Mouse (Mus musculus): ENCODE measurements around the gene Cklf. TPM values are rescaled to one million over a fixed set of nuclear protein-coding genes. Genes with fewer than 3 reads are reported as not detected.
A peak's percentile ranks its signal among the peaks of the same experiment; 100 is the strongest.
"Not testable (repeated sequence)": the region's sequence is repeated elsewhere in the genome, so short reads cannot be mapped to it uniquely, and the experiment has no call there.

Gene Cklf
- 63.6 and 75.7 TPM in 2 replicates for total RNA-seq (2021)
- long read RNA-seq, experiment 1, transcript Cklf-201 (4 exons, 667 nt) = major isoform, 62 of 67 reads
- long read RNA-seq, experiment 1, partial matches to known transcripts = 2 of 67 reads
- long read RNA-seq, experiment 1, other reads (novel, unspliced or antisense) = 2 of 67 reads
- long read RNA-seq, experiment 2, transcript Cklf-201 (4 exons, 667 nt) = major isoform, 60 of 65 reads
- long read RNA-seq, experiment 2, partial matches to known transcripts = 0 of 65 reads
- long read RNA-seq, experiment 2, other reads (novel, unspliced or antisense) = 3 of 65 reads

DNA sequence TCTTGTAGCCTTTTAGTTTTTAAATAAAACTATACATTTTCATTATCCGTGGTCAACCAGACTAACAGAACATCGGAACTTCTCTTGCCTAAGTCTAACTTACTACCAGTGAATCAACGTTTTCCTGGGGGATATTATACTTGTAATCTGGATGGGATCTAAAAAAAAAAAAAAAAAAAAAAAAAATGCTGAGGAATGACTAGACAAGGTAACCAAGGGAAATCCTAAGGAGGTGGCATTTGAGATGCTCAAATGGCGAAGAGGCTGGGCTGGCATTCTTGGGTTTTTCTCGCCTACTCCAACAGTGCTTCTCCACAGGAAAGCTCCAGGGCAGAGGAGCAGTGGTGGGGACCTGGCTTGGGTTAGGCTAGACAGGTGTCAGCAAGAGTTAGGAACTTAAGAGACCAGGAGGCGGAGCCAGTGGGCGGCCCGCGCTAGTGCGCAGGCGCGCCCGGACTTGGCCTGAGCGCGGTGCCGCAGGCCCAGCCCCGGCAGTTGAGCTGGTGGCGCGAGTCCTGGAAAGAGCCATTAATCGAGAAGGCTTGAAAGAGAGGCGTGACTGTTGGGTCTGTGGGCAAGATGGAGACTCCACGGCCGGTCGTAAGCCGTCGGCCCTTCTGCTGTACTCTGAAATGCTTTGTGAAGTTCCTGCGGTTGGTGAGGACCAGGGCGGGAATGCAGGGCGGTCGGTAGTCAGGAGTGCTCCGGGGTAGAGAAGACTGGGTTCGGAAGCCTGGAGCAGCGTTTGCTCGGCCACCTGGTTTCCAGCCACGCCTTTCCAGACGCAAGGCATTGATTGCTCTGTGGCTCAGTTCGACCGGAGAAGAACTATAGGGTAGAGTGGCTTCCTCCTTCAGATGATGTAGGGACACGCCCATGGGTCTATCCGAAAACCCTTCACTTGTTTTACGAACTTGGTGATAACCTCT is at the start of gene Cklf:
Gene Cklf (plus strand): TSS at position 423 of the 929 bp plus-strand sequence.
- peak; percentile 92 for DNase-seq

DNA sequence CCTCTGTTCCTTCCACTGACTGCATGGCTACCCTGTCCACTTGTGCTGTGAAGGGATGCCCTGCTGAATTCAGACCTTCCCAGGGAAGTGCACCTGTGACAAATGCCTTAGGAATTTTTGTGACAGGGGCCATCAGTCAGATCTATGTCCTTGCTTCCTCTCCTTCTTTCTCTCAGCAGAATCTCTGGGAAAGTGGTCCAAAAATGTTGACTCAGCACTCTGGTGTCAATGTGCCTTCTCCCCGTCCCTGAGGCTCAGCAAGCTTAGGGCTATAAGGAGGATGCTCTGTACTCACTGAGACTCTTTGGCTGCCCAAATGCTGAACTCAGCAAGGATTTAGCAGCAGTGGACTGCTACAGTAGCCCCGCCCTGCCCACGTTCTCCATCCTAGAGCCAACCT is 49.0 kb upstream of the Cklf start:
- no peak for DNase-seq

DNA sequence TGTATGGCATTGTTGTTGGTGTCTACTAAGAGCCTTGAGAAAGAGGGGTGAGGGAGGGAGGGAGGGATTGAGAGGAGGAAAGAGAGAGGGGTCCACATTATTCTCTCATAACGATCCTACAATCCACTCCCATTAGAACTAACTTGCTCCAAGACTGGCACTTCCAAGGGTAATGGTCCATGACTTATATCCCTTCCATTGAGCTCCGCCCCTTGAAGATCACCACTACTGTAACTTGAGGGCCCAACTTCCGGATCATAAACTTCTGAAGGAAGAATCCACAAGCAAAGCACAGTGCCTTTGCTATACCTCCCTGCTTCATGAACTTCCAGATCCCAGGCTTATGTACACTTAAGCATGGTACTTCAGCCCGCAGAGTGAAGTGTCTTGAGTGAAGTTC is 48.3 kb upstream of the Cklf start:
- DNase-seq = no peak

DNA sequence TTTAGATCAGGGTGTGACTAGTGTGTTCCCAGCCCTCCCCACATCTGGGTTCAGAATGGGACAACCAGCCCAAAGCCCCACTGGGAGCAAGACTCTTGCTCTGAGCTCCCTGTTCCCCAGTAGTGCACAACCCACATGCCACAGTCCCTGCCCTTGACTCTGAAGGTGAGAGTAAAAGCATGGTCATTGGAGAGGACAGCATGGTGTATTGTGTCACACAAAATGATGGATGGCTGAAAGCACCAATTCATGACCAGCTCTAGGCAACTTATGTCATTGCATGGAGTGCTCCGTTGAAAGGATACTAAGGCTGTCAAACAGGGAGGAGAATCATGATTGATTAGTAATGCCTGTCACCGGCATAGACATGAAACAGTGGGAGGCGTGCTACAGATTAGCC is 45.4 kb upstream of the Cklf start:
- peak; percentile 33 for DNase-seq

DNA sequence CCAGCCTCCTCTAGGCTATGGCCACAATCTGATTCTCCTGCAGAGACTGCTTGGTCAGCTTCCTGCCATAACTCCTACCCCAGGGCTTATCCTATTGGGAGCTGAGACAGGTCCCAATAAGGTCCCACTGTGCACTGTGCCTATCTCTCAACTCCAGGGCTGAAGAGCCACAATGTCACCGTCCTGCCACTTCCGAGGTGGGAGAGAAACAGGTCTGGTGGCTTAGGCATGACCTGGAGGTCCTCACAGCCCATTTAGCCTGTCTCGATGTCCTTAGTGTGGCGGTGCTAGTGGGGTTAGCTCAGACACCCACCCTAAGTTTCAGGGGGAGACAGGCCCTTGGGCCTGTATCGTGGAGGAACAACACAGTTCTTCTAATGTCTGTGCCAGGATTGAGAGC is 33.1 kb upstream of the Cklf start:
- no peak for DNase-seq

DNA sequence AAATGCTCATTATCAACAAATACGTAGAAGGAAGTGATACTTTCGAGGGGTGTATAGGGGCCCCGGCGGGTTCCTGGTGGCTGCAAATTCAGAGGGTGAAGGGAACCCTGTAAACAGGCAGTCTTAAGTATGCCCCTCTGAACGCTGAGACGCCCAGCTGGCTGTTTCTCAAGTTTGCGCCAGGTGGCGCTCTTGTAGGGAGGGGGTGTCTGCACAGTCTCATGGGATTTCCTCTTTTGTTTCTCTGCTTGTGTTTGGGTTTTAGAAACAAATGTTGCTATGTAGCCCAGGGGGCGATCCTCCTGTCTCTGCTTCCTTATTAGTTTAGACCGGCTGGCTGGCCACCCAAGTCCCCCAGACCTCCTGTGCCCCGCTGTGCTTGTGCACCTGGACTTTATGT is 31.6 kb upstream of the Cklf start:
- DNase-seq = peak; percentile 77

DNA sequence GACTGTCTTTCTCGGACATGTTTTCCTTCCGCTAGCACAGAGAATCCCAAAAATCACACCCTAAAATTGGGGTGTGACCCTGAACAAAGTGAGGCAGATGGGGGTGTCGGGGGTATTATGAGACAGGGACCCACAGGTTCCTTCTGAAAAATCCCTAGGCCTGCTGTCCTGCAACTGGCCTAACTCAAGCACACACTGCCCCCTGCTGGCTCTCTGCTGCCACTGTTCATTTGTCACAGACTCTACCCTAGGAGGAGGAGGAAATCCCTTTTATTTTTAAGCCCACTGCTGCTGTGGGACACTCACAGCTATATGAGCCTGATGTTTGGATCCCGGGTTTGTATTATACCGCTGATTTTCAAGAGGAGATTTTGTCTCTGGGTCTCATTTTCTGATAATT is 30.9 kb upstream of the Cklf start:
- peak; percentile 87 for DNase-seq

DNA sequence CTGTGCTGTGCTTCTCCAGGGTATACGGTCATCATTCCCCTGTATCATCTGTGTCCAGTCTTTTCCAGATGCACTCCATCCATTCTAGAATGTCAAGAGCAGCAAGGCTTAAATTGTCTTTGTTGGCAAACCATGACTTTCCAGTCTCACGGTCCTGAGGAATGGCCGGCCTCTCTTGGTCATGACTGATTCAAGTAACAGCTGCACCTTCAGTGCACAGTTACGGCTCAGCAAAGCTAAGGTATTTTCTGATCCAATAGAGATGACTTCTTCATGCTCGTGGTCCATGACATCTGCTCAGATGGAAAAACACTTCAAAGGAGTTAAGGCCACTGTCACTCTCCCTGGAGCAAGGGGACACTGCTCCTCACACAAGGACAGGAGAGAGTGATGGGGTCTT is 23.6 kb upstream of the Cklf start:
- no peak for DNase-seq

DNA sequence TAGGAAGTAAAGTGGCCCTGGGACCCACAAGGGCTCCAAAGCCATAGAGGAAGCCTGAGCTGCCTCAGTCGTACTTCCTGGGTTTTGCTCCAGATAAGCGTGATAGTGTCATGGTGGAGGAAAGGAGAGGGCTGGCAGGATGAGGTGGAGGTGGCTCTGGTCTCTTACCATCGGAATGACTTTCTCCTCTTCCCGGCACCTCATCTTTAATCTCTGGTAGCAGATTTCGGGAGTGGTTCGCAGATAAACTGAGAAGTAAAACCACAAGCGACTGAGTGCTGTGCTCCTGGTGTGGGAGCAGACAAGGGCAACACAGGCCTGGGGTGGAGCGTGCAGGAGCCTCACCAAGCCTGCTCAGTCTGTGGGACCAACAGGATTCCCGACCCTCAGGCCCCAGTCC is 20.3 kb upstream of the Cklf start:
- DNase-seq = peak; percentile 2

DNA sequence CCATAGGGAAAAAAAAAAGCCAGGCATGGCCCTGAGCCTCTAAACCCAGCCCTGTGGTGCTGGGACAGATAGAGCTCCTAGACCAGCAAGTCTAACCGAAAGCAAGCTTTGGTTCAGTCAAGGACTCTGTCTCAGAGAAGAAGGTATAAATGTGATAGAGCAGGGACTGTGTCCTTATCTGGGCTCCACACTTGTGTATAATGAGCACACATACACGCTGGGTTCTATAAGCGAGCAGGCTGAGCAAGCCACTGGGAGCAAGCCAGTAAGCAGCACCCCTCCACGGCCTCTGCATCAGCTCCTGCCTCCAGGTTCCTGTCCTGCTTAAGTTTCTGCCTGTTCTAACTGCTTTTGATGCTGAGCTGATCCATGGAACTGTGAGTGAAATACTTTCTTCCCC is 18.6 kb upstream of the Cklf start:
- DNase-seq = no peak

DNA sequence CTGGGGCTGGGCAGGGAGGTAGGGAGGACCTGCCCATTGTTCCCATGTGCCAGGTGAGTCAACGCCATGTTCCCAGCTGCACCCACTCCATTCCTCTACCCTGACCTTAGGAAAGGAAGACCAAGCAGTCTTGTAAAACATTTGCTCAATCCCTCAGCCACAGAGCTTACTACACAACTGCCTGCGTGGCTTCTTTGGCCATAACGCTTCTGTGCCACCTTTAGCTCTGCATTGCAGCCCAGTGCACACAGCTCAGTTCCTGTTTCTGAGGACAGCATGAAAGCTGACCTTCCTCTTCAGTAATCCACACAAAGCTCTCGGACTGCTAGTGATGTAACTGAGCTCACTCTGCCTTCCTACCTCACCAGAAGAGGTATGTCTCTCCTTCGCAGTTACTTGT is 17.7 kb upstream of the Cklf start:
- DNase-seq = no peak

DNA sequence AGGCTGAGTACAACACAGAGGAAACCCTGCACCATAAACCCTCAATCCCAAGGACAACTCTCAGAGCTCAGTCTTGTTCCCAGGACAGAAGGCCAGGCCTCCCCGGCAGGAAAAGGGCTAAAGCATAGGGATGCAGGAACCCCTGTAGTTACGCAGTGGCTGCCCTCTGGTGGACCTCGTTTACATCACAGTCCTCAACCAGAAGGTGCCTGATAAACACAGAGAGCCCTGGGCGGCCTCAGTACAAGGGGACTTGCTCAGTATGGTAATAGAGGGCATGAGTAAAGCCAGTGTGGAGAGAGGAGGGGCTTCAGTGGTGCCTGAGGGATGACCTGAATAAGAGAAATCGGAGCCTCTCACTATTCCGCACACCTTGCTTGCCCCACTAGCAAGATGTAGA is 16.1 kb upstream of the Cklf start:
- peak; percentile 54 for DNase-seq

DNA sequence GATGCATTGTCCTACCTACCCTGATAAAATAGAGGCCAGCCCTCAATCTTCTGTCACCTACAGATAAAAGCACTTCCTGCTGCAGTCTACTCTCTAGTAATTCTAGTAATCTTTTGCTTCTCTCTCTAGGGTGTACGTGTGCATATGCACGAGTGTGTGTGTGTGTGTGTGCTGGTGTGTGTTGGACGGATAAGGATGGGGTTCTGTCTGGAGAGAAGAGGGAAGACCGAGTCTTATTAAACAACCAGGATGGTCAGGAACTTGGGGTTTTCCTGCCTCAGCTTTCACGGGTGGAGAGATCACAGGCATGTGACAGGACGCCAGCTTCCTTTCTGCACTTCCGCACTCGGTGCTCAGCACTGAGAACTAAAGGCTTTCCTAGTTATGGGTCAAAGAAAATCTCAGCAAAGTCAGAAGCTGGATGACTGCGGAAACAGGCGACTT is 11.2 kb upstream of the Cklf start:
- DNase-seq = no peak

DNA sequence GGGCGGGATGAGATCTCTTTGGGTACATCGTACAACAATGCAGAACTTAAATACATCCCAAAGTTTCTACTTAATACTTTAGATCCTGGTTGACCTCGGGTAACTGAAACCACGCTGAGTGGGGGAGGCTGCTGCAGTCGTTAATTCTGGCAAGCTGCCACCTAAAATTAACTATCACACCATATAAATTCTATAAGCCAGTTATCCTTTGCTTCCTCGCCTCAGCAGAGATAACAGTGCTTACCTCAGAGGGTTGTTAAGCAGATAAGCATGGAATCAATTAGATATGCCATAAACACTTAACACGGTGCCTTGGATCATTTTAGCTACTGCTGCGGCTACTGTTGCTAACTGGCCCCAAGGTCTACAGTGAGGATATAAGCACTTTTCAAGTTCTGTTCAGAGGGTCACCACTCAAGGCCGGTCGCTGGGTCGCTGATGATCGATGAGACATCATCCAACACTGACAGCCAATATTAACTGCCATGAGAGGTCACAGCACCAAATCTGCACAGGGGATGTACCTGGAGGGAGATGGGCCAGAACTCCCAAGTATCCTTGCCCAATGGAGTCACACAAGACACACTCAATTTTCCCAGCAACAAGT is 8.5 kb upstream of the Cklf start:
- no peak for DNase-seq

DNA sequence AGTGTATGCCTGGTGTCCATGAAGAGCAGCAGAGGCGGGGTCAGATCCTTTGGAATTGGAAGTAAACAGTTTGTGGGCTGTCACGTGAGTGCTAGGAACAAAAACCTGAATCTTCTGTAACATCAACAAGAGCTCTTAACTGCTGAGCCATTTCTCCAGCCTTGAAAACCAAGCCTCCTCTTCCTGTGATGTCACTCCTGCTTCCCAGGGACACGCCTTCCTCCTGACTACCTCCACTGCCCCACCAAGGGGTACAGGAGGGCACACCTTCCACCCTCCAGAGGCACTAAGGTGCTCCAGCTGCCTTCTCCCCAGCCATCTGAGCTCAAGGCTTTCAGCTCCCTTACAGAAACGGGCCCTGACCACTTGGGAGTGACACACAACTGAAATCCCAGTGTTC is 4.0 kb upstream of the Cklf start:
- no peak for DNase-seq

DNA sequence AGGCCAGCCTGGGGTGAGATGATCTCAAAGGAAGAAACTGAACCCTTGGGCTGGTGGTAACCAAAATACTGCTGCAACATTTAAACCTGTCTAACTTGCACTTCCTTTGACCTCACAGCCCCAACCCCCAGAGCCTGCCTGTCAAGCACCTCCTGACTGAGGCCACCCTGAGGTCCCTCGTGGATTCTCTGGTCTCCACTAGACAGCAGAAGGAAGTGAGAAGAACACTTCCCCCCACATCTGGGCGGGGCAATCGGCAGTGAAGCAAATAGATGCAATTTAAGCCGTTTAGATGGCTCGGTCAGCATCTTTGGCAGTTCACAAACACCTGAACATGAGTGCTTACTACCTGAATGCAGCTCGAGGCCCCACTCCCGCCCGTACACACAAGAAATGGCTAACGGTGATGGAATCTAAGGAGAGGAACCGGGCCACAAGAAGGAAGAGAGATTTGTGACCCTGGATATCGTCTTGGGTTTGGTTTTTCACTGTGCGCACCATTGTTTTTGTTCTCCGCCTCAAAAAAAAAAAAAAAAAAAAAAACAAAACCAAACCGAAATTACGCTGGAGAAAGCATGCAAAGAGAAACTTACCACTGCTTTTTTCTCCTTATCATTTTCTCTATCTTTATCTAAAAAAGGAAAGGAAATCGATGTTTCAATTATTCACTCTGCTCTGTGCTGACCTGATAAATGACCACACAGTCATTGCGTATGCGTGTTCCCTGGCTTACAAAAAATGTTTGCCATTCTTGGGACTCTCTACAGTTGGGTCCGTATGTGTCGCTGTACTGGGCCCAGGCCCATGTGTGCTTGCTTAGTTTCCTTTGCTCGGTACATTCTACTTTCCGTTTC is 3.4 kb upstream of the Cklf start:
- peak; percentile 54 for DNase-seq

DNA sequence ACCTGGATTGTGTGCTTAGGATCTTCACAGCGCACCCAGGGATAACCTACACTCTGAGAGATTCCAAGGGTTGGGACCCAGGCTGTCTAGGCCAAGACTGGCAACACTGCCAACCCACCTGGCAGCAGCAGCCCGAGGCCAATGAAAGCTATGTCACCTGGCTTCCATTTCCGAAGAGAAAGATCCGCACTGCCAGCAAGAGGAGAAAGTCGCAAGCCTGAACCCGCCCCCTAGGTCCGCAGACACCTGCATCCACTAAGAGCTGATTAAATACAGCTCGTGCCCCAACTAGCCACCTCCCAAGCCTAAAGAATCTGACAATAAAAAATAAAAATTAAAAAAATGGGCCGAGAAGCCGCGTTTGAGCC is 2.8 kb upstream of the Cklf start:
- DNase-seq = peak; percentile 32

DNA sequence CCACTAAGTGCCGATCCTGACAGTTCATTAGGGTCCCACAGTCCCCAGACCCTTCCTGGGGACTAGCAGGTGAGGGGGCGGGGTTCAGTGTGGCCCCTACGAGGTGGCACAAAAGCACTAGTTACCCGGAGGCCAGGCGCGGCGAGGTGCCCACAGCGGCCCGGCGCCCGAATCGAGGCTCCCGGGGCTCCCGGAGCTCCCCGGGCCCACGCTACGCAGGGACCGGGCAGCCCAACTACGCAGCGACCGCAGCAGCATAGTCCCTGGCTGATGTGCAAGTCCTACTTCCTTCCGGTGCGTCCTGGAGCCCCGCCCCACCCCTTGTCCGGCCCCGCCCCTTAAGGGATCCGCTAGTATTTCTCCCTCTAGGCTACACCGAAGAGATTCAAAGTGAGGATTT is 2.4 kb upstream of the Cklf start, which contains the start of gene Tk2:
Gene Tk2 (minus strand): TSS at position 283 of the 400 bp plus-strand sequence.
- DNase-seq = peak; percentile 91

DNA sequence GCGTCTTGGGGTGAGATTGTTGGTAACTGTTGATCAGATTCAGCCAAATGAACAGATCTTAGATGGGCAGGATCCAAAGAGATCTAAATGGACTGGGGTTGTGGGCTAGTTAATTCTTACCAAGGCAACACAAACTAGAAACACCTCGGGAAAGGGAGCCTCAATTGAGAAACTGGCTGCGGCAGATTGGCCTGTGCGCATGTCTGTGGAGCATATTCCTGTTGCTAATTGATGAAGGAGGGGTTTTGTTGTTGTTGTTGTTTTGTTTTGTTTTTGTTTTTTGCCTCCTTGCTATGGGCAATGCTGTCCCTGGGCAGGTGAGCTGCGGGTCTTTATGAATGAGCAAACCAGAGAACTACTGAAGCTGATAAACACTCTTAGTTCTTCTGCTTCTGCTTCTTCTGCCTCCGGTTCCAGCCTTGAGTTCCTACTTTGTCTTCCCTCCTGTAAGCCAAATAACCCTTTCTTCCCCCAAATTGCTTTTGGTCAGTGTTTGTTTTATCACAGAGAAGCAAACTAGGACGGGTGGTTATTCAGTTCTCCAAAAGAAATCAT is 1.1 kb upstream of the Cklf start:
- no peak for DNase-seq

DNA sequence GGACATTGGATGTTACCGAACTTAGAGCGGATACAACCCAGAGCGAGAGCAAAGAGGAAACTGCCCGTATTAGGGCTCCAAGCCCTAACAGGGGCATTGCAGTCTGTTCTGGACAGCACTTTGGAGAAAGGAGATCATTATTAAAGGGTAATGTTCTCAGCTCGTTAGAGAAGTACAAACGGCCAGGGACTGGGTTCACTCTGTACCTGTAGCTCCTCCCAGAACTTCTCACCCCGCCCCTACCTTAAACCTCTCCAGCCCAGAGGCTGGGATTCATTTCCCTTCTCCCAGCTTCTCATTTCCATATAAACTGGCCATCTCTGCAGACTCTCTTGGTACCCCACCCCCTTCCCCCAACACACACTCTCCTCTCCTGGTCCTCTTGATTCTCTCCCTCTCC is 800 bp downstream of the Cklf start:
- no peak for DNase-seq

DNA sequence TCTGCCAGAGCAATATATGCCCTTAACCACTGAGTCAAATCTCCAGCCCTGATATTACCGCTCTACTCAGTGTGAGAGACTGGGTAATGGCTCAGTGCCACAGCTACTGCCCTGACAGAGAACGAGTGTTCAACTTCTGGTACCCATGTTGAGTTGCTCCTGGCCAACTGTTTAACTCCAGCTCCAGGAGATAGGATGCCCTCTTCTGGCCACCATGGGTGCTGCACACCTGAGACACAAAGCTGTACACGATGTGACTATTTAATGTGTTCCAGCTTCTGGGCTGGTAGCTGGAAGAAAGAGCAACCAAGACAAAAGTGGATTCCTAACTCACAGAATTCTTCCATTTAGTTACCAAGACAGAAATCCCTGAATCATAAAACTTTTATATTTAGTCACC is 2.4 kb downstream of the Cklf start:
- peak; percentile 60 for DNase-seq

DNA sequence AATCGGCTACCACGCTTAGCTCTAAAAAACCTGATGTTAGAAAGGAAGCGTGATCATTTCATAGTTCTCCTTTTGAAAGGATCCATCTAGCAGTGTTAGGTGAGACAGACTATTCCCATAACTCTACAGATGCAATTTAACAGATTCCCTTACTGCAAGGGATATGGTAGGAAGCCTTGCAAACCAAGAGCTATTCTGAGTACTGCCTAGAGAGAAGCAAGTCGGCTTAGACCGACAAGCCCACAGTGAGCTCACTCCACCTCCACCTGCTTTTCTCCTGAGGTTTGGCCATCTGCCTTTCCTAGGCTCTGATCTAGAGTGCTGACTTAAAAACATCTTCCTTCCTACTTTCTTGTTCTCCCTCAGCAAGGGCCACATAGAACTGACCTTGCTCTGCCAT is 11.1 kb downstream of the Cklf start:
- not testable (repeated sequence) for DNase-seq
